Comparison of ENCODE assay signal across 8 mouse cellular contexts in genomic region chr7:52037600-52038582, GRCm38 (mm10). TPM values are rescaled to one million over a fixed set of nuclear protein-coding genes. Genes with fewer than 3 reads are reported as not detected.
DNase-seq lines count a peak whose midpoint lies in the region; ATAC-seq and TF ChIP-seq lines count a peak whose summit lies in the region.

No protein-coding gene starts in this region.

- H3K27me3 ChIP-seq in liver, adult 2 months (ENCODE audit: control insufficient read depth, insufficient read depth, low read length), result no peaks in the 10 kb centered on the region
- no peaks in the 10 kb centered on the region for H3K27me3 ChIP-seq in liver, embryonic 11.5 days (replicated peaks; ENCODE audit: control insufficient read depth, insufficient read depth, low read length)
- H3K27me3 ChIP-seq in liver, postnatal 0 days (ENCODE audit: insufficient read depth, low read length), result no peaks in the 10 kb centered on the region

- DNase-seq in liver, adult 2 months (ENCODE audit: extremely low read depth, low read depth, low spot score), result peak; percentile 37
- no peak for DNase-seq in liver, embryonic 11.5 days (ENCODE audit: low spot score)
- peak; percentile 64 for DNase-seq in ZHBTc4 (ENCODE audit: low read depth, low spot score)
- DNase-seq in embryo, embryonic 9.5 days (ENCODE audit: extremely low spot score), result peak; percentile 42
- DNase-seq in hindlimb bud, embryonic 11.5 days (ENCODE audit: extremely low spot score, low read depth, low spot score), result peak; percentile 37
- DNase-seq in liver, postnatal 0 days, result no peak
- peak; percentile 32 for DNase-seq in retina, postnatal 7 days (ENCODE audit: low read depth, low spot score)
- DNase-seq in thymus, postnatal 14 days, result no peak

- no peak for ATAC-seq in liver, embryonic 11.5 days (replicated peaks; ENCODE audit: low FRiP score)
- no peak for ATAC-seq in liver, postnatal 0 days

- no peak overlapping the region for H3K4me3 ChIP-seq in liver, adult 2 months (ENCODE audit: insufficient read depth, low read depth, low read length)
- no peak overlapping the region for H3K4me3 ChIP-seq in liver, embryonic 11.5 days (ENCODE audit: low read depth, low read length)
- no peak overlapping the region for H3K4me3 ChIP-seq in liver, postnatal 0 days (ENCODE audit: low read depth, low read length)

- H3K36me3 ChIP-seq in liver, adult 2 months (ENCODE audit: control insufficient read depth, insufficient read depth, low read length), result no peaks in the 10 kb centered on the region
- H3K36me3 ChIP-seq in liver, embryonic 11.5 days (ENCODE audit: control insufficient read depth, insufficient read depth, low read length), result no peaks in the 10 kb centered on the region
- no peaks in the 10 kb centered on the region for H3K36me3 ChIP-seq in liver, postnatal 0 days (replicated peaks; ENCODE audit: insufficient read depth, low read length)

- no peak for TF ChIP-seq CTCF in liver, adult 2 months (IDR thresholded peaks at IDR 0.05; ENCODE audit: low read depth, low read length)
- peak; percentile 57 for TF ChIP-seq CTCF in liver, postnatal 0 days (IDR thresholded peaks at IDR 0.05; ENCODE audit: low read depth)

- no peak overlapping the region for H3K4me2 ChIP-seq in liver, embryonic 11.5 days
- H3K4me2 ChIP-seq in liver, postnatal 0 days (ENCODE audit: low read depth, low read length), result no peak overlapping the region

- no peaks in the 10 kb centered on the region for H3K4me1 ChIP-seq in liver, adult 2 months (ENCODE audit: control insufficient read depth, insufficient read depth, low read length)
- no peaks in the 10 kb centered on the region for H3K4me1 ChIP-seq in liver, embryonic 11.5 days (replicated peaks; ENCODE audit: control insufficient read depth, insufficient read depth, low read length)
- H3K4me1 ChIP-seq in liver, postnatal 0 days (ENCODE audit: insufficient read depth), result no peaks in the 10 kb centered on the region

- no peaks in the 10 kb centered on the region for H3K9me3 ChIP-seq in liver, embryonic 11.5 days (ENCODE audit: control insufficient read depth, low read length)
- no peaks in the 10 kb centered on the region for H3K9me3 ChIP-seq in liver, postnatal 0 days (ENCODE audit: low read length)

- TF ChIP-seq EP300 in liver, postnatal 0 days (IDR thresholded peaks at IDR 0.05; ENCODE audit: low read depth), result no peak

- H3K79me2 ChIP-seq in liver, adult 2 months (ENCODE audit: control insufficient read depth, insufficient read depth, low read length), result no peaks in the 10 kb centered on the region

- 45% methylated on average over 8 of the region's 8 CpGs for WGBS in liver, adult 2 months
- WGBS in liver, embryonic 11.5 days, result 49% methylated on average over 8 of the region's 8 CpGs
- WGBS in liver, postnatal 0 days (ENCODE audit: insufficient replicate concordance), result 44% methylated on average over 8 of the region's 8 CpGs

- TF ChIP-seq POLR2A in liver, adult 2 months (IDR thresholded peaks at IDR 0.05; ENCODE audit: extremely low read depth, insufficient read depth, low read length), result no peak

- no peak overlapping the region for H3K27ac ChIP-seq in liver, adult 2 months (replicated peaks; ENCODE audit: insufficient read depth, low read depth, low read length)
- no peak overlapping the region for H3K27ac ChIP-seq in liver, embryonic 11.5 days (ENCODE audit: low read depth, low read length)
- no peak overlapping the region for H3K27ac ChIP-seq in liver, postnatal 0 days (ENCODE audit: low read depth)

- no peak overlapping the region for H3K9ac ChIP-seq in liver, adult 2 months (ENCODE audit: low read depth, low read length)
- no peak overlapping the region for H3K9ac ChIP-seq in liver, embryonic 11.5 days (ENCODE audit: low read depth, low read length)
- no peak overlapping the region for H3K9ac ChIP-seq in liver, postnatal 0 days (replicated peaks)

RNA-seq across cellular contexts. Expression of gene 1700015G11Rik, which starts 22.4 kb away (rescaled TPM):
- total RNA-seq in liver, adult 2 months (2014; rRNA removed), result not detected in 2 replicates
- not detected in 2 replicates for polyA plus RNA-seq in liver, adult 2 months (2012; rRNA removed)
- polyA plus RNA-seq in liver, embryonic 11.5 days (2014; fragmentation: Nextera tagmentation; extraction: Ambion mirVana), result not detected in 2 replicates
- polyA plus RNA-seq in liver, postnatal 0 days (2015; fragmentation: Nextera tagmentation; extraction: Ambion mirVana), result not detected in 2 replicates

RNA-seq across cellular contexts. Expression of gene Svip, which starts 32.1 kb away (rescaled TPM):
- total RNA-seq in liver, adult 2 months (2014; rRNA removed), result 12.7 and 15.9 TPM in 2 replicates
- polyA plus RNA-seq in liver, adult 2 months (2012; rRNA removed), result 4.4 and 5.6 TPM in 2 replicates
- polyA plus RNA-seq in liver, embryonic 11.5 days (2014; fragmentation: Nextera tagmentation; extraction: Ambion mirVana), result 24.3 and 26.5 TPM in 2 replicates
- 10.0 and 10.3 TPM in 2 replicates for polyA plus RNA-seq in liver, postnatal 0 days (2015; fragmentation: Nextera tagmentation; extraction: Ambion mirVana)

Comparison
In these comparisons a context has a peak if more than half of its experiments do, and no peak if none do; other contexts are left out.
1. DNase-seq: peak in liver, adult 2 months (single experiment), ZHBTc4 (single experiment), embryo, embryonic 9.5 days (single experiment), hindlimb bud, embryonic 11.5 days (single experiment) and retina, postnatal 7 days (single experiment); none in liver, embryonic 11.5 days (single experiment), liver, postnatal 0 days (single experiment) and thymus, postnatal 14 days (single experiment).